Mouse (Mus musculus) heart, adult 2 months (tissue): ENCODE measurements at regions not wholly inside any gene's neighbourhood (a gene's known extent, or its start where the extent isn't known, plus 50 kb on each side); places are given as distances from the start of the nearest gene placed in this dataset.
"Not testable (repeated sequence)": the region's sequence is repeated elsewhere in the genome, so short reads cannot be mapped to it uniquely, and the experiment has no call there.

Experiments
- DNase-seq, 2 experiments: peaks; one replicate each; pipeline ENCODE4 v3.0.0; 2021
- H3K27ac ChIP-seq: fragments of 200-600 bp; 2 replicates; pipeline ENCODE4 v1.8.1; 2022
- H3K27me3 ChIP-seq: fragments of 200-500 bp; 2 replicates; pipeline ENCODE4 v1.6.1; 2012; ENCODE audit warnings: mild to moderate bottlenecking, low read length, inconsistent platforms, mixed read lengths; ENCODE audit not compliant: control insufficient read depth, insufficient read depth
- H3K36me3 ChIP-seq: fragments of 200-500 bp; 2 replicates; pipeline ENCODE4 v1.6.1; 2012; ENCODE audit warnings: low read length, inconsistent platforms; ENCODE audit not compliant: control insufficient read depth, insufficient read depth
- H3K4me1 ChIP-seq: fragments of 200-500 bp; 2 replicates; pipeline ENCODE4 v1.6.1; 2011; ENCODE audit warnings: low read length; ENCODE audit not compliant: control insufficient read depth, insufficient read depth
- H3K4me3 ChIP-seq: fragments of 200-600 bp; 2 replicates; pipeline ENCODE4 v1.8.1; 2022
- H3K79me2 ChIP-seq: fragments of 200-500 bp; replicated peaks from 2 replicates; pipeline ENCODE4 v1.6.1; 2012; ENCODE audit warnings: mild to moderate bottlenecking, inconsistent platforms, low read length, moderate library complexity, mixed read lengths; ENCODE audit not compliant: control insufficient read depth, insufficient read depth
- H3K9ac ChIP-seq: fragments of 200-500 bp; 2 replicates; pipeline ENCODE4 v1.6.1; 2012; ENCODE audit warnings: low read depth, mild to moderate bottlenecking, control low read depth, inconsistent platforms, low read length, mixed read lengths
- CTCF ChIP-seq: fragments of 200-600 bp; IDR thresholded peaks from 2 replicates; pipeline ENCODE4 v1.8.1; 2022; ENCODE audit warnings: antibody characterized with exemption, mild to moderate bottlenecking, moderate library complexity
- EP300 ChIP-seq: fragments of 200-500 bp; IDR thresholded peaks from 2 replicates; pipeline ENCODE4 v1.6.1; 2011; ENCODE audit warnings: low read depth, low read length, control low read depth; ENCODE audit not compliant: insufficient read depth
- POLR2A ChIP-seq: fragments of 200-500 bp; IDR thresholded peaks from 2 replicates; pipeline ENCODE4 v1.6.1; 2011; ENCODE audit warnings: mild to moderate bottlenecking, low read depth, low read length, control low read depth; ENCODE audit not compliant: insufficient read depth
- WGBS: fragments of 180-500 bp; shearing (Covaris S2); methylation state at CpG from one replicate; pipeline ENCODE4 v1.1.7; 2018; 5-methylcytosine and 5-hydroxymethylcytosine counted together
- intact Hi-C: fragments of 180-260 bp; cut with DNase I; formaldehyde crosslinking; loops from one replicate; pipeline ENCODE4 v1.15.1; 2025

DNA sequence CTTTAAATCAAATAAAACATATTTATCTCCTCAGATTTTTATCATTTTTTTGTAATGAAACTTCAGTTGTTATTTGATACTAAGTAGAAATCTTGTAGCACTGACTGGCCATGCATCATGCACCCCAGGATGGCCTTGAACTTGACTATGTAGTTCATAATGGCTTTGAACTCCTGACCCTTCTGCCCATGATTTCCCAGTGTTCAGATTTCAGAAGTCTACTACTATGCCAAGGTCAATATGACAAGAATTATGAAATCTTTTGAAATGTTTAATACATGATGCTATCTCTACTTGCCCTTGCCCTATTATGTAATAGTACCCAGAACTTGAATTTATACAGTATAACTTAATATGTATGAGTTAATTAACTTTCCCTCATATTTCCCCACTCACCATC lies 200.2 kb downstream of the Kctd12 start:
- Histone ChIP-seq H3K27ac (no peak overlapping the region), H3K4me3 (no peak overlapping the region), H3K79me2 (no peaks in the 10 kb centered on the region), H3K9ac (no peak overlapping the region), H3K27me3 (no peaks in the 10 kb centered on the region), H3K4me1 (no peaks in the 10 kb centered on the region), H3K36me3 (no peaks in the 10 kb centered on the region)
- TF ChIP-seq CTCF, result no peak
- no peak for TF ChIP-seq POLR2A
- TF ChIP-seq EP300, result no peak
- intact Hi-C loops, result no loop called here
- DNase-seq, result no peak

GRCm38 (mm10) chr14:102769716-102770115 lies 212.7 kb downstream of the Kctd12 start:
- WGBS, result 53% methylated on average over 3 of the region's 3 CpGs

GRCm38 (mm10) chr14:102748687-102749086 lies 233.8 kb downstream of the Kctd12 start:
- Histone ChIP-seq H3K36me3 (no peaks in the 10 kb centered on the region), H3K9ac (no peak overlapping the region), H3K79me2 (no peaks in the 10 kb centered on the region), H3K4me3 (no peak overlapping the region), H3K4me1 (no peaks in the 10 kb centered on the region), H3K27ac (no peak overlapping the region), H3K27me3 (no peaks in the 10 kb centered on the region)
- DNase-seq, result peak in 1 of 2 experiments; percentile 14
- TF ChIP-seq EP300, result no peak
- TF ChIP-seq CTCF, result no peak
- TF ChIP-seq POLR2A, result no peak
- WGBS, result 37% methylated on average over 1 of the region's 1 CpGs
- intact Hi-C loops, result loop anchor here (2.0 kb wide), 1 partner anchor 20 kb away; no protein-coding TSS in a partner anchor

More at GRCm38 (mm10) chr14:102769716-102770115, 212.7 kb downstream of the Kctd12 start:
- intact Hi-C loops, result loop anchor here (2.0 kb wide), 1 partner anchor 21 kb away; no protein-coding TSS in a partner anchor
- Histone ChIP-seq H3K27me3 (no peaks in the 10 kb centered on the region), H3K9ac (no peak overlapping the region), H3K36me3 (no peaks in the 10 kb centered on the region), H3K27ac (no peak overlapping the region), H3K4me3 (no peak overlapping the region), H3K79me2 (no peaks in the 10 kb centered on the region), H3K4me1 (no peaks in the 10 kb centered on the region; the same call in 1 of the 2 replicates)
- peak; percentile 56 to 58 for DNase-seq
- TF ChIP-seq POLR2A (no peak), CTCF (peak; percentile 71), EP300 (0 out of 2 replicates have a peak, but pooled peaks have one; percentile 8)

DNA sequence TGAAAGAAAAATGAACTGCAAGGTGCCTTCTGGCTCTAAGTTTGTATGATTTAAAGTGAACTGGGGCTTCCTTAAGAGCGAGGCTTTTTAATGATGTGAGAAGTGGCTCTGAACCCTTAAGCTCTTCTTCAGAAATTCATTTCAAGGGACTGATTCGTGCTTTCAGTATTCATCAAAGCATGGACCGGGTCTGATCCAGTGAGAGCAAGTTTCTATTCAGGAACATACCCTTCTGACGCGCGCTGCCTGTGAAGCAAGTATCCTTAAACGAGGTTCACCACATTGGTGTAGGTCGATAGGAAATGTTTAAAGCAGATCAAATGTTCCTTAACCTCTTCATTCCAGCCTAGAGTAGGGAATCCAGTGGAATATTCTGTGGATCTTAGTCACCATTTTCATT lies 240.1 kb downstream of the Kctd12 start:
- intact Hi-C loops, result no loop called here
- no peak for TF ChIP-seq CTCF
- TF ChIP-seq EP300, result no peak
- no peak for TF ChIP-seq POLR2A
- no peaks in the 10 kb centered on the region for H3K4me1 ChIP-seq
- no peak overlapping the region for H3K9ac ChIP-seq
- H3K4me3 ChIP-seq, result no peak overlapping the region
- H3K27me3 ChIP-seq, result no peaks in the 10 kb centered on the region
- H3K79me2 ChIP-seq, result no peaks in the 10 kb centered on the region
- H3K36me3 ChIP-seq, result no peaks in the 10 kb centered on the region
- WGBS, result 88% methylated on average over 8 of the region's 8 CpGs
- DNase-seq, result no peak
- H3K27ac ChIP-seq, result no peak overlapping the region

DNA sequence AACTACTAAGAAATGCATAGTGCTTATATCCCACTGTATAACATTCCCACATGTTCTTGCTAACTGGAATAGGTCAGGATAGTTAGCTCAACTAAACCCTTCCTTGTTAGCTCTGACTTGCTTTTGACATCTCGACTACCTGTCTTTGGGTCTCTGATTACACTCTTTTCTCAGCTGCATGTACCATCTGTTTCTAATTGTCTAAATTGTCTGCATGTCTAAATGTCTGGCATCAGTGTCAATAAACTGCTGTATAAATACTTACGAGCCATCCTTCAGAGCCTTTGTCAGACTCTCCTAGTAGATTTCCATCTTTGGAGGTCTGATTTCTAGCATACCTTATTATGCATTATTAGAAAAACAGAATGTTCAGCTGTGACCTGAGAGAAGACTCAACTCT lies 245.8 kb downstream of the Kctd12 start:
- Histone ChIP-seq H3K27me3 (no peaks in the 10 kb centered on the region), H3K27ac (no peak overlapping the region), H3K36me3 (no peaks in the 10 kb centered on the region), H3K79me2 (no peaks in the 10 kb centered on the region), H3K4me3 (no peak overlapping the region), H3K4me1 (no peaks in the 10 kb centered on the region), H3K9ac (no peak overlapping the region)
- DNase-seq, result no peak
- intact Hi-C loops, result no loop called here
- TF ChIP-seq CTCF, result no peak
- TF ChIP-seq POLR2A, result no peak
- TF ChIP-seq EP300, result no peak
- 83% methylated on average over 2 of the region's 2 CpGs for WGBS

DNA sequence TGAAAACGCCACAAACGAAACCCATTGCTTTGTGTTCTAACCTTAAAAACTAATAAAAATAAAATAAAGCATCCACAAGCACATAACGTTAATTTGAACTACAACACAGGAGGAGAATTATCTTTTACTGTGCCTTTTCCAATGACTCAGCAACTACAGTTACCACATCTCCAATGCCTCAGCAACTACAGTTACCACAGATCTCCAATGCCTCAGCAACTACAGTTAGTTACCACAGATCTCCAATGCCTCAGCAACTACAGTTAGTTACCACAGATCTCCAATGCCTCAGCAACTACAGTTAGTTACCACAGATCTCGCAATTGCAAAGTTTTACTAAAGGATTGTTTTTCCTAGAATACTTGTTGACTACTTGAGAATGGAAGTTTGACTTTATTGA lies 248.7 kb downstream of the Kctd12 start:
- H3K27me3 ChIP-seq, H3K79me2 ChIP-seq, intact Hi-C loops, H3K27ac ChIP-seq, DNase-seq, H3K4me3 ChIP-seq, H3K36me3 ChIP-seq, H3K4me1 ChIP-seq, H3K9ac ChIP-seq: not testable (repeated sequence)
- 82% methylated on average over 4 of the region's 4 CpGs for WGBS

DNA sequence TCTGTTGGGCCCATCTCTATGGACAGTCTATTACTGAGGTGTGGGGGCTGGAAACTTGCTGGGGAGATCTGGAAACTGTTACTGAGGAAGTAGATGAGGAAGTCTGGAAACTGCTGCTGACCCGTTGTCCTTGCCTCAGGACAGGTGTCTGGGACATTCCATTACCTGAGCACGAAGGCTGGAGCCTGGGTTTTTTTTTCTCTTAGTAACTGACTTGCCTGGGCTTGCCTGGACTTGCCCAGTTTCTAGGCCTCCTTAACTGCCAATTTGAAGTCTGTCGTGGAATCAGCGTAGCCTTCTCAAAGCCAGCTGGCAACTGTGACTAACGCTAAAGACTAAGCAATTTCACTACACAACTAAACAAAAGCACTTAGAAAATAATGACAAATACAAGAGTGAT lies 250.7 kb downstream of the Kctd12 start:
- Histone ChIP-seq H3K4me1 (no peaks in the 10 kb centered on the region), H3K9ac (no peak overlapping the region), H3K27me3 (no peaks in the 10 kb centered on the region), H3K27ac (no peak overlapping the region), H3K4me3 (no peak overlapping the region), H3K79me2 (no peaks in the 10 kb centered on the region), H3K36me3 (no peaks in the 10 kb centered on the region)
- intact Hi-C loops, result no loop called here
- no peak for TF ChIP-seq CTCF
- no peak for TF ChIP-seq POLR2A
- TF ChIP-seq EP300, result no peak
- 79% methylated on average over 5 of the region's 5 CpGs for WGBS
- DNase-seq, result no peak
